Mouse (Mus musculus): ENCODE results near the gene Sohlh2. TPM values are rescaled to one million over a fixed set of nuclear protein-coding genes. Genes with fewer than 3 reads are reported as not detected.

Sohlh2 gene
- polyA plus RNA-seq, 1 experiment from 2014 or later = 0.13 TPM

GRCm38 (mm10) chr3:55248508-55248907 lies 66.7 kb downstream of the Sohlh2 start:
- Histone ChIP-seq H3K27me3 (ENCODE audit: control insufficient read depth, insufficient read depth, low read length) (no peaks in the 10 kb centered on the region), H3K4me2 (replicated peaks) (no peak overlapping the region), H3K4me1 (replicated peaks; ENCODE audit: control insufficient read depth, insufficient read depth, low read length) (peaks cover 40% of the 10 kb centered on the region), H3K9ac (no peak overlapping the region), H3K27ac (no peak overlapping the region), H3K36me3 (replicated peaks; ENCODE audit: control insufficient read depth, insufficient read depth) (peaks cover 47% of the 10 kb centered on the region), H3K4me3 (replicated peaks; ENCODE audit: low read length) (no peak overlapping the region), H3K9me3 (ENCODE audit: control insufficient read depth, low read length) (no peaks in the 10 kb centered on the region)
- 58% methylated on average over 6 of the region's 6 CpGs for WGBS
- DNase-seq (ENCODE audit: low spot score) = peak; percentile 73
- ATAC-seq (ENCODE audit: low FRiP score) = peak; percentile 89

GRCm38 (mm10) chr3:55250631-55251030 lies 68.8 kb downstream of the Sohlh2 start:
- DNase-seq (ENCODE audit: low spot score) (no peak), ATAC-seq (ENCODE audit: low FRiP score) (no peak)
- Histone ChIP-seq H3K9ac (no peak overlapping the region), H3K27me3 (ENCODE audit: control insufficient read depth, insufficient read depth, low read length) (no peaks in the 10 kb centered on the region), H3K4me2 (replicated peaks) (no peak overlapping the region), H3K36me3 (replicated peaks; ENCODE audit: control insufficient read depth, insufficient read depth) (peaks cover 61% of the 10 kb centered on the region), H3K4me3 (replicated peaks; ENCODE audit: low read length) (no peak overlapping the region), H3K4me1 (replicated peaks; ENCODE audit: control insufficient read depth, insufficient read depth, low read length) (peaks cover 27% of the 10 kb centered on the region), H3K9me3 (ENCODE audit: control insufficient read depth, low read length) (no peaks in the 10 kb centered on the region), H3K27ac (no peak overlapping the region)
- 93% methylated on average over 2 of the region's 2 CpGs for WGBS

Small RNA genes within 50 kb of the gene (microRNA-seq; reads per million reads assigned to microRNA genes)
- not detected for gene Gm22029

Other genes starting within 250 kb of the Sohlh2 start
- 1.5 and 1.7 TPM in 2 replicates for gene Ccna1, start 126.5 kb upstream of the Sohlh2 start, polyA plus RNA-seq (2014; fragmentation: Nextera tagmentation; extraction: Ambion mirVana)
- gene Spg20, start 69.9 kb upstream of the Sohlh2 start, polyA plus RNA-seq (2014; fragmentation: Nextera tagmentation; extraction: Ambion mirVana) = 16.2 and 19.5 TPM in 2 replicates
- 0.30 TPM in 1 of 2 replicates, not detected in the other for gene Ccdc169, start 44.7 kb upstream of the Sohlh2 start, polyA plus RNA-seq (2014; fragmentation: Nextera tagmentation; extraction: Ambion mirVana)
- gene Dclk1, start 60.3 kb downstream of the Sohlh2 start, polyA plus RNA-seq (2014; fragmentation: Nextera tagmentation; extraction: Ambion mirVana) = 256 and 290 TPM in 2 replicates

Measured in hindbrain, embryonic 14.5 days (tissue).